Mouse (Mus musculus): ENCODE data around the gene Wdr20.

DNA sequence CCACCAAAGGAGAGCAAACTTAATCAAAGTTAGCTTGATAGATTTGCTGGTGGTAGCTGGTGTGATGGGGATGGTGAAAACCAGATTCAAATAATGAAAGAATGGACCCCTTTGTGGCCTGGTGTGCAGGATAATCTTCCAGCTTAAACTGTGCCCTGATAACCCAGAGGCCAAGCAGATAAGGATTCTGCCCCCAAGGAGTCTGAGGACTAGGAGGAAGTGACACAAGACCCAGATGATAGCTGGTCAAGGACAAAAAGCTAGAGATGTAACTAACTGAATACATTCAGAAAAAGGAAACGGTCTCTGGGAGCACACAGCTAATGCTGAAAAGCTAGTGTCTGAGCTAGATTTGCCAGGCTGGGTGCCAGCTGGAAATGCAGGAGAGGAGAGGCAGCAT, 114.2 kb downstream of the Wdr20 start:
- no peak for TF ChIP-seq CTCF (IDR thresholded peaks at IDR 0.05 in 2 of 3, conservative IDR thresholded peaks at IDR 0.05 in 1 of 3; ENCODE audit: control insufficient read depth in 1 of 3, insufficient read depth in 1 of 3, low read depth in 2 of 3, low read length in 3 of 3, poor library complexity in 1 of 3, severe bottlenecking in 1 of 3)
- peak; percentile 52; the same call in 1 of the 2 replicates for TF ChIP-seq RCOR1 (IDR thresholded peaks at IDR 0.05; ENCODE audit: low read depth, low read length)
- no peak for TF ChIP-seq ZMIZ1 (IDR thresholded peaks at IDR 0.05; ENCODE audit: low read depth, low read length)
- TF ChIP-seq GABPA (IDR thresholded peaks at IDR 0.05; ENCODE audit: low read depth, low read length): no peak
- TF ChIP-seq EP300 (IDR thresholded peaks at IDR 0.05; ENCODE audit: low read depth in 1 of 2, low read length in 2 of 2): peak; percentile 30 to 42; a peak in 1 of 4 replicates
- peak; percentile 79 for TF ChIP-seq GATA1 (IDR thresholded peaks at IDR 0.05; ENCODE audit: low read depth, low read length)
- no peak for TF ChIP-seq POLR2A (IDR thresholded peaks at IDR 0.05; ENCODE audit: control insufficient read depth in 1 of 2, insufficient read depth in 1 of 2, low read depth in 1 of 2, low read length in 2 of 2, poor library complexity in 1 of 2)
- TF ChIP-seq CHD2 (IDR thresholded peaks at IDR 0.05; ENCODE audit: low read length): no peak
- no peak for TF ChIP-seq MAX (IDR thresholded peaks at IDR 0.05; ENCODE audit: low read length)
- no peak for TF ChIP-seq KAT2A (conservative IDR thresholded peaks at IDR 0.05; ENCODE audit: low read depth, low read length)
- TF ChIP-seq TAL1 (IDR thresholded peaks at IDR 0.05; ENCODE audit: low read length): no peak
- TF ChIP-seq MAZ (IDR thresholded peaks at IDR 0.05; ENCODE audit: low read depth, low read length): no peak
- TF ChIP-seq TCF12 (IDR thresholded peaks at IDR 0.05; ENCODE audit: low read depth, low read length): 0 out of 2 replicates have a peak, but pooled peaks have one; percentile 32

All from MEL (cell line).